Mouse (Mus musculus): Measurements from ENCODE around the gene Tgm2.

GRCm38 (mm10) chr2:158143816-158144215, 2.4 kb downstream of the Tgm2 start:
- TF ChIP-seq CTCF (IDR thresholded peaks at IDR 0.05; ENCODE audit: low read depth, low read length) (no peak), GATA1 (IDR thresholded peaks at IDR 0.05; ENCODE audit: borderline replicate concordance, low read length) (no peak), TAL1 (conservative IDR thresholded peaks at IDR 0.05; ENCODE audit: low read depth, low read length) (no peak), GATA2 (IDR thresholded peaks at IDR 0.05; ENCODE audit: borderline replicate concordance, low read depth, low read length) (no peak)

Data from G1E (cell line).